Mouse (Mus musculus): Measurements from ENCODE around the gene Dnajb3. TPM values are rescaled to one million over a fixed set of nuclear protein-coding genes. Genes with fewer than 3 reads are reported as not detected.

Gene Dnajb3
- polyA plus RNA-seq (2017; shearing (Covaris generic)) = 1.0 TPM

GRCm38 (mm10) chr1:88205294-88205922 lies at the start of gene Dnajb3:
Gene Dnajb3 (minus strand): TSS chr1:88205782.

GRCm38 (mm10) chr1:88226670-88227379 lies 21.2 kb upstream of the Dnajb3 start, which contains the start of gene Mroh2a:
Gene Mroh2a (plus strand): TSS chr1:88226986.

GRCm38 (mm10) chr1:88211812-88212211 lies 6.2 kb upstream of the Dnajb3 start, which contains the start of gene Ugt1a1:
Gene Ugt1a1 (plus strand): TSS chr1:88211959.

GRCm38 (mm10) chr1:88200456-88200855 lies 5.1 kb downstream of the Dnajb3 start, which contains the start of gene Ugt1a2:
Gene Ugt1a2 (plus strand): TSS chr1:88200601.

GRCm38 (mm10) chr1:88165711-88166110 lies 39.9 kb downstream of the Dnajb3 start, which contains the start of gene Ugt1a5:
Gene Ugt1a5 (plus strand): TSS chr1:88166012.

Other genes starting within 250 kb of the Dnajb3 start
- 21.4 TPM for gene Usp40, start 197.2 kb downstream of the Dnajb3 start, polyA plus RNA-seq (2017; shearing (Covaris generic))
- gene Ugt1a10, start 150.4 kb downstream of the Dnajb3 start, polyA plus RNA-seq (2017; shearing (Covaris generic)) = not detected
- gene Ugt1a9, start 135.0 kb downstream of the Dnajb3 start, polyA plus RNA-seq (2017; shearing (Covaris generic)) = not detected
- gene Ugt1a8, start 118.0 kb downstream of the Dnajb3 start, polyA plus RNA-seq (2017; shearing (Covaris generic)) = not detected
- 0.86 TPM for gene Ugt1a7c, start 110.7 kb downstream of the Dnajb3 start, polyA plus RNA-seq (2017; shearing (Covaris generic))
- not detected for gene Ugt1a6b, start 102.5 kb downstream of the Dnajb3 start, polyA plus RNA-seq (2017; shearing (Covaris generic))
- gene Ugt1a6a, start 71.0 kb downstream of the Dnajb3 start, polyA plus RNA-seq (2017; shearing (Covaris generic)) = 0.14 TPM
- not detected for gene Ugt1a5, start 39.8 kb downstream of the Dnajb3 start, polyA plus RNA-seq (2017; shearing (Covaris generic))
- not detected for gene Ugt1a2, start 5.2 kb downstream of the Dnajb3 start, polyA plus RNA-seq (2017; shearing (Covaris generic))
- gene Ugt1a1, start 6.2 kb upstream of the Dnajb3 start, polyA plus RNA-seq (2017; shearing (Covaris generic)) = 0.12 TPM
- 1.2 TPM for gene Mroh2a, start 21.2 kb upstream of the Dnajb3 start, polyA plus RNA-seq (2017; shearing (Covaris generic))
- 82.7 TPM for gene Hjurp, start 71.9 kb upstream of the Dnajb3 start, polyA plus RNA-seq (2017; shearing (Covaris generic))
- not detected for gene Trpm8, start 71.9 kb upstream of the Dnajb3 start, polyA plus RNA-seq (2017; shearing (Covaris generic))
- not detected for gene Spp2, start 201.2 kb upstream of the Dnajb3 start, polyA plus RNA-seq (2017; shearing (Covaris generic))

Measured in CD4-positive, CD25-positive, alpha-beta regulatory T cell (primary cell).